Mouse (Mus musculus) hindlimb bud, embryonic 11.5 days (tissue): ENCODE data around the gene Hsdl1.

Source experiments
- DNase-seq: peaks from one replicate; pipeline ENCODE4 v3.0.0-alpha.2; 2012; ENCODE audit warnings: low read depth, low spot score; ENCODE audit errors: extremely low spot score

The Hsdl1 gene

GRCm38 (mm10) chr8:119580441-119581161 is 5.6 kb upstream of the Hsdl1 start:
- DNase-seq: no peak

- no peak for DNase-seq
Measured at GRCm38 (mm10) chr8:119579096-119579495, 4.1 kb upstream of the Hsdl1 start.

- no peak for DNase-seq
Measured at GRCm38 (mm10) chr8:119575366-119575726, 363 bp upstream of the Hsdl1 start.

- no peak for DNase-seq
Measured at GRCm38 (mm10) chr8:119572411-119572810, 2.6 kb downstream of the Hsdl1 start.

GRCm38 (mm10) chr8:119571135-119571534 is 3.8 kb downstream of the Hsdl1 start:
- DNase-seq: no peak

GRCm38 (mm10) chr8:119569881-119570280 is 5.1 kb downstream of the Hsdl1 start:
- no peak for DNase-seq

GRCm38 (mm10) chr8:119568951-119569350 is 6.0 kb downstream of the Hsdl1 start:
- DNase-seq: no peak

GRCm38 (mm10) chr8:119568251-119568650 is 6.7 kb downstream of the Hsdl1 start:
- no peak for DNase-seq

GRCm38 (mm10) chr8:119566367-119566766 is 8.6 kb downstream of the Hsdl1 start:
- DNase-seq: no peak

GRCm38 (mm10) chr8:119563849-119564251 is 11.1 kb downstream of the Hsdl1 start:
- no peak for DNase-seq

- DNase-seq: no peak
Measured at GRCm38 (mm10) chr8:119559402-119559720, 15.6 kb downstream of the Hsdl1 start.

- DNase-seq: peak; percentile 96
Measured at GRCm38 (mm10) chr8:119558603-119559401, 16.2 kb downstream of the Hsdl1 start, which contains the start of gene Mbtps1. TSS of gene Mbtps1 (minus strand) at chr8:119558735.

GRCm38 (mm10) chr8:119557821-119558602 is 17.0 kb downstream of the Hsdl1 start:
- DNase-seq: no peak

GRCm38 (mm10) chr8:119557132-119557531 is 17.9 kb downstream of the Hsdl1 start:
- DNase-seq: no peak

- DNase-seq: no peak
Measured at GRCm38 (mm10) chr8:119555861-119556260, 19.1 kb downstream of the Hsdl1 start.

GRCm38 (mm10) chr8:119552967-119553366 is 22.0 kb downstream of the Hsdl1 start:
- no peak for DNase-seq

- no peak for DNase-seq
Measured at GRCm38 (mm10) chr8:119548560-119549113, 26.3 kb downstream of the Hsdl1 start.

GRCm38 (mm10) chr8:119547019-119547691 is 27.8 kb downstream of the Hsdl1 start:
- DNase-seq: no peak

GRCm38 (mm10) chr8:119545791-119546190 is 29.2 kb downstream of the Hsdl1 start:
- no peak for DNase-seq

- no peak for DNase-seq
Measured at GRCm38 (mm10) chr8:119545180-119545579, 29.8 kb downstream of the Hsdl1 start.

GRCm38 (mm10) chr8:119544606-119545005 is 30.4 kb downstream of the Hsdl1 start:
- no peak for DNase-seq
